Mouse (Mus musculus): ENCODE measurements around the gene Grk6. TPM values are rescaled to one million over a fixed set of nuclear protein-coding genes. Genes with fewer than 3 reads are reported as not detected.

Grk6 gene
- total and polyA plus RNA-seq, 2 experiments from 2014 or later: 10.7 to 27.2 TPM

- ATAC-seq (ENCODE audit: insufficient read depth, low read depth) (no peak), DNase-seq (ENCODE audit: low spot score) (no peak)
- Histone ChIP-seq H3K9ac (replicated peaks; ENCODE audit: low read depth, low read length) (0 out of 2 replicates have a peak overlapping the region, but pooled peaks have one; percentile 3), H3K36me3 (replicated peaks; ENCODE audit: control insufficient read depth, insufficient read depth, low read length) (peaks cover 52% of the 10 kb centered on the region), H3K4me2 (ENCODE audit: low read depth, low read length) (peak overlapping the region; percentile 84), H3K9me3 (replicated peaks; ENCODE audit: control insufficient read depth, low read length) (no peaks in the 10 kb centered on the region), H3K27ac (ENCODE audit: low read depth) (peak overlapping the region; percentile 94), H3K4me1 (ENCODE audit: control insufficient read depth, insufficient read depth) (peaks cover 27% of the 10 kb centered on the region), H3K27me3 (ENCODE audit: control insufficient read depth, insufficient read depth, low read length) (peaks cover 29% of the 10 kb centered on the region), H3K4me3 (ENCODE audit: low read depth, low read length) (peak overlapping the region; percentile 8; the same call in 1 of the 2 replicates)
- 42% methylated on average over 3 of the region's 3 CpGs for WGBS
- no peak for TF ChIP-seq EP300 (IDR thresholded peaks at IDR 0.05; ENCODE audit: low read depth)
Observed at GRCm38 (mm10) chr13:55510332-55510667, 65.4 kb downstream of the Grk6 start.

Small RNA genes lying within 50 kb of the gene (microRNA-seq; reads per million reads assigned to microRNA genes)
- gene Mir6943 (0.54 reads per million), gene Mir6944 (7.3 reads per million, percentile 26 among the genes with 10 or more reads in this experiment), gene Mir6945 (2.7 reads per million, percentile 11 among the genes with 10 or more reads in this experiment)

Other genes with a start within 250 kb of the Grk6 start
- gene Nsd1, start 235.3 kb upstream of the Grk6 start, total RNA-seq (2014; rRNA removed; ENCODE audit: low replicate concordance): 49.3 and 75.1 TPM in 2 replicates
- 39.1 and 45.4 TPM in 2 replicates for gene Nsd1, start 235.3 kb upstream of the Grk6 start, polyA plus RNA-seq (2015; fragmentation: Nextera tagmentation; extraction: Ambion mirVana)
- 161 and 188 TPM in 2 replicates for gene Prelid1, start 124.6 kb upstream of the Grk6 start, total RNA-seq (2014; rRNA removed; ENCODE audit: low replicate concordance)
- gene Prelid1, start 124.6 kb upstream of the Grk6 start, polyA plus RNA-seq (2015; fragmentation: Nextera tagmentation; extraction: Ambion mirVana): 192 and 196 TPM in 2 replicates
- 69.2 and 74.5 TPM in 2 replicates for gene Rab24, start 123.1 kb upstream of the Grk6 start, total RNA-seq (2014; rRNA removed; ENCODE audit: low replicate concordance)
- gene Rab24, start 123.1 kb upstream of the Grk6 start, polyA plus RNA-seq (2015; fragmentation: Nextera tagmentation; extraction: Ambion mirVana): 53.0 and 59.9 TPM in 2 replicates
- 24.8 and 33.1 TPM in 2 replicates for gene Mxd3, start 115.2 kb upstream of the Grk6 start, total RNA-seq (2014; rRNA removed; ENCODE audit: low replicate concordance)
- 8.6 and 11.4 TPM in 2 replicates for gene Mxd3, start 115.2 kb upstream of the Grk6 start, polyA plus RNA-seq (2015; fragmentation: Nextera tagmentation; extraction: Ambion mirVana)
- gene Lman2, start 82.3 kb upstream of the Grk6 start, total RNA-seq (2014; rRNA removed; ENCODE audit: low replicate concordance): 89.3 and 100 TPM in 2 replicates
- gene Lman2, start 82.3 kb upstream of the Grk6 start, polyA plus RNA-seq (2015; fragmentation: Nextera tagmentation; extraction: Ambion mirVana): 41.3 and 42.4 TPM in 2 replicates
- 0.46 and 1.1 TPM in 2 replicates for gene Rgs14, start 75.3 kb upstream of the Grk6 start, total RNA-seq (2014; rRNA removed; ENCODE audit: low replicate concordance)
- 0.30 and 0.32 TPM in 2 replicates for gene Rgs14, start 75.3 kb upstream of the Grk6 start, polyA plus RNA-seq (2015; fragmentation: Nextera tagmentation; extraction: Ambion mirVana)
- gene Slc34a1, start 46.9 kb upstream of the Grk6 start, total RNA-seq (2014; rRNA removed; ENCODE audit: low replicate concordance): not detected in 2 replicates
- not detected in 2 replicates for gene Slc34a1, start 46.9 kb upstream of the Grk6 start, polyA plus RNA-seq (2015; fragmentation: Nextera tagmentation; extraction: Ambion mirVana)
- not detected in 2 replicates for gene Pfn3, start 29.8 kb upstream of the Grk6 start, total RNA-seq (2014; rRNA removed; ENCODE audit: low replicate concordance)
- gene Pfn3, start 29.8 kb upstream of the Grk6 start, polyA plus RNA-seq (2015; fragmentation: Nextera tagmentation; extraction: Ambion mirVana): not detected in 2 replicates
- gene F12, start 18.3 kb upstream of the Grk6 start, total RNA-seq (2014; rRNA removed; ENCODE audit: low replicate concordance): 0.12 TPM in 1 of 2 replicates, not detected in the other
- gene F12, start 18.3 kb upstream of the Grk6 start, polyA plus RNA-seq (2015; fragmentation: Nextera tagmentation; extraction: Ambion mirVana): not detected in 2 replicates
- 3.6 and 8.2 TPM in 2 replicates for gene Prr7, start 19.2 kb downstream of the Grk6 start, total RNA-seq (2014; rRNA removed; ENCODE audit: low replicate concordance)
- gene Prr7, start 19.2 kb downstream of the Grk6 start, polyA plus RNA-seq (2015; fragmentation: Nextera tagmentation; extraction: Ambion mirVana): 0.08 TPM in 1 of 2 replicates, not detected in the other
- 38.5 and 46.0 TPM in 2 replicates for gene Dbn1, start 43.0 kb downstream of the Grk6 start, total RNA-seq (2014; rRNA removed; ENCODE audit: low replicate concordance)
- gene Dbn1, start 43.0 kb downstream of the Grk6 start, polyA plus RNA-seq (2015; fragmentation: Nextera tagmentation; extraction: Ambion mirVana): 30.2 and 30.9 TPM in 2 replicates
- gene Pdlim7, start 68.6 kb downstream of the Grk6 start, total RNA-seq (2014; rRNA removed; ENCODE audit: low replicate concordance): 134 and 186 TPM in 2 replicates
- 190 and 210 TPM in 2 replicates for gene Pdlim7, start 68.6 kb downstream of the Grk6 start, polyA plus RNA-seq (2015; fragmentation: Nextera tagmentation; extraction: Ambion mirVana)
- 2.7 and 2.8 TPM in 2 replicates for gene Dok3, start 84.2 kb downstream of the Grk6 start, total RNA-seq (2014; rRNA removed; ENCODE audit: low replicate concordance)
- gene Dok3, start 84.2 kb downstream of the Grk6 start, polyA plus RNA-seq (2015; fragmentation: Nextera tagmentation; extraction: Ambion mirVana): 0.95 and 1.4 TPM in 2 replicates
- 25.3 and 30.4 TPM in 2 replicates for gene Ddx41, start 91.6 kb downstream of the Grk6 start, total RNA-seq (2014; rRNA removed; ENCODE audit: low replicate concordance)
- gene Ddx41, start 91.6 kb downstream of the Grk6 start, polyA plus RNA-seq (2015; fragmentation: Nextera tagmentation; extraction: Ambion mirVana): 16.3 and 17.3 TPM in 2 replicates
- 17.7 and 19.6 TPM in 2 replicates for gene Fam193b, start 126.0 kb downstream of the Grk6 start, total RNA-seq (2014; rRNA removed; ENCODE audit: low replicate concordance)
- 9.5 and 10.3 TPM in 2 replicates for gene Fam193b, start 126.0 kb downstream of the Grk6 start, polyA plus RNA-seq (2015; fragmentation: Nextera tagmentation; extraction: Ambion mirVana)
- gene Tmed9, start 128.7 kb downstream of the Grk6 start, total RNA-seq (2014; rRNA removed; ENCODE audit: low replicate concordance): 22.0 and 50.3 TPM in 2 replicates
- 78.6 and 82.0 TPM in 2 replicates for gene Tmed9, start 128.7 kb downstream of the Grk6 start, polyA plus RNA-seq (2015; fragmentation: Nextera tagmentation; extraction: Ambion mirVana)
- 24.5 and 37.6 TPM in 2 replicates for gene B4galt7, start 154.8 kb downstream of the Grk6 start, total RNA-seq (2014; rRNA removed; ENCODE audit: low replicate concordance)
- 15.7 and 17.3 TPM in 2 replicates for gene B4galt7, start 154.8 kb downstream of the Grk6 start, polyA plus RNA-seq (2015; fragmentation: Nextera tagmentation; extraction: Ambion mirVana)
- 17.9 and 18.5 TPM in 2 replicates for gene Caml, start 177.9 kb downstream of the Grk6 start, total RNA-seq (2014; rRNA removed; ENCODE audit: low replicate concordance)
- gene Caml, start 177.9 kb downstream of the Grk6 start, polyA plus RNA-seq (2015; fragmentation: Nextera tagmentation; extraction: Ambion mirVana): 30.9 and 31.0 TPM in 2 replicates
- 8.9 and 10.6 TPM in 2 replicates for gene Ddx46, start 190.0 kb downstream of the Grk6 start, total RNA-seq (2014; rRNA removed; ENCODE audit: low replicate concordance)
- 13.1 and 14.3 TPM in 2 replicates for gene Ddx46, start 190.0 kb downstream of the Grk6 start, polyA plus RNA-seq (2015; fragmentation: Nextera tagmentation; extraction: Ambion mirVana)
- gene B230219D22Rik, start 248.1 kb downstream of the Grk6 start, total RNA-seq (2014; rRNA removed; ENCODE audit: low replicate concordance): 95.1 and 118 TPM in 2 replicates
- 34.8 and 36.0 TPM in 2 replicates for gene B230219D22Rik, start 248.1 kb downstream of the Grk6 start, polyA plus RNA-seq (2015; fragmentation: Nextera tagmentation; extraction: Ambion mirVana)

All from heart, postnatal 0 days (tissue).